22 mouse cellular contexts compared by ENCODE assay signal in genomic region chrX:143044296-143044695, GRCm38 (mm10). TPM values are rescaled to one million over a fixed set of nuclear protein-coding genes. Genes with fewer than 3 reads are reported as not detected.
DNase-seq lines count a peak whose midpoint lies in the region; ATAC-seq and TF ChIP-seq lines count a peak whose summit lies in the region.
"Had no signal": no experiment of that assay in that cellular context is flagged by ENCODE, and none has a peak within 500 bp of the region (broad histone marks: within the 10 kb centered on the region; RNA-seq: fewer than 3 reads in every experiment).

No protein-coding gene starts in this region.

- H3K4me2 ChIP-seq in liver, embryonic 14.5 days (ENCODE audit: low read depth): peak overlapping the region; percentile 33
- no peak overlapping the region for H3K4me2 ChIP-seq in stomach, embryonic 15.5 days
- H3K4me2 ChIP-seq: limb, embryonic 15.5 days had no signal

- H3K4me3 ChIP-seq in liver, embryonic 14.5 days (ENCODE audit: insufficient read depth in 1 of 2, low read depth in 2 of 2, low read length in 2 of 2): no peak overlapping the region
- no peak overlapping the region for H3K4me3 ChIP-seq in stomach, embryonic 15.5 days (replicated peaks)
- H3K4me3 ChIP-seq: heart, embryonic 10.5 days; layer of hippocampus, adult 2 months; limb, embryonic 15.5 days; midbrain, embryonic 10.5 days had no signal

- no peak for TF ChIP-seq CTCF in liver, embryonic 14.5 days (IDR thresholded peaks at IDR 0.05; ENCODE audit: low read depth)

- H3K9me3 ChIP-seq in liver, embryonic 14.5 days (ENCODE audit: control insufficient read depth, low read length): no peaks in the 10 kb centered on the region
- H3K9me3 ChIP-seq in stomach, embryonic 15.5 days: no peaks in the 10 kb centered on the region
- H3K9me3 ChIP-seq: heart, embryonic 10.5 days; limb, embryonic 15.5 days; midbrain, embryonic 10.5 days had no signal

- intact Hi-C loops in heart, postnatal 25 days (cut with DNase I): no loop called here

- peaks cover 13 to 38% of the 10 kb centered on the region in 2 experiments for H3K4me1 ChIP-seq in liver, embryonic 14.5 days (replicated peaks; ENCODE audit: control insufficient read depth in 2 of 2, insufficient read depth in 2 of 2, low read length in 1 of 2)
- H3K4me1 ChIP-seq in stomach, embryonic 15.5 days: no peaks in the 10 kb centered on the region
- H3K4me1 ChIP-seq: heart, embryonic 10.5 days; limb, embryonic 15.5 days; midbrain, embryonic 10.5 days had no signal

- no peaks in the 10 kb centered on the region for H3K36me3 ChIP-seq in liver, embryonic 14.5 days (replicated peaks; ENCODE audit: control insufficient read depth, insufficient read depth, low read depth)
- no peaks in the 10 kb centered on the region for H3K36me3 ChIP-seq in stomach, embryonic 15.5 days
- H3K36me3 ChIP-seq: heart, embryonic 10.5 days; limb, embryonic 15.5 days; midbrain, embryonic 10.5 days had no signal

- peak; percentile 100 for ATAC-seq in erythroblast, adult 5-6 weeks (replicated peaks; ENCODE audit: low FRiP score, poor library complexity, severe bottlenecking)
- ATAC-seq in liver, embryonic 14.5 days (ENCODE audit: insufficient read depth): peak; percentile 98
- peak; percentile 58; the same call in 1 of the 2 replicates for ATAC-seq in stomach, embryonic 15.5 days (ENCODE audit: insufficient read depth, low FRiP score, low read depth)
- ATAC-seq: activated CD4-positive, CD25-positive, alpha-beta regulatory T cell, adult 4 months; forebrain, embryonic 16.5 days had no signal

- DNase-seq in heart, adult 11 months: peak; percentile 54
- DNase-seq in heart, postnatal 25 days (ENCODE audit: low spot score): no peak
- DNase-seq in liver, embryonic 14.5 days (ENCODE audit: low read depth in 3 of 3, low spot score in 3 of 3): peak; percentile 66 to 77 (median 68)
- no peak for DNase-seq in embryo, embryonic 11 days
- DNase-seq in kidney, postnatal 4 days: no peak
- DNase-seq in adrenal gland, adult 8-10 months: no peak
- DNase-seq: adrenal gland, postnatal 14 days; cerebellum, adult 18-20 months; cerebellum, postnatal 36 days; kidney, adult 18-20 months; right cerebral cortex, postnatal 4 days; thymus, adult 2 months had no signal

- TF ChIP-seq EP300 in liver, embryonic 14.5 days (IDR thresholded peaks at IDR 0.05; ENCODE audit: low read depth): peak; percentile 82

- no peak overlapping the region for H3K9ac ChIP-seq in liver, embryonic 14.5 days (replicated peaks)
- no peak overlapping the region for H3K9ac ChIP-seq in stomach, embryonic 15.5 days
- H3K9ac ChIP-seq: limb, embryonic 15.5 days had no signal

- H3K27me3 ChIP-seq in liver, embryonic 14.5 days (ENCODE audit: control insufficient read depth, insufficient read depth, low read length): no peaks in the 10 kb centered on the region; the same call in 1 of the 2 replicates
- 0 out of 2 replicates have a peak, but pooled peaks cover 3% of the 10 kb centered on the region for H3K27me3 ChIP-seq in stomach, embryonic 15.5 days (replicated peaks)

- 30% methylated on average over 4 of the region's 4 CpGs for WGBS in liver, embryonic 14.5 days (ENCODE audit: insufficient replicate concordance)
- 80% methylated on average over 4 of the region's 4 CpGs for WGBS in stomach, embryonic 15.5 days

- peak overlapping the region; percentile 82 for H3K27ac ChIP-seq in liver, embryonic 14.5 days
- H3K27ac ChIP-seq in stomach, embryonic 15.5 days: no peak overlapping the region
- H3K27ac ChIP-seq: heart, embryonic 10.5 days; kidney, postnatal 0 days; layer of hippocampus, adult 2 months; limb, embryonic 15.5 days; midbrain, embryonic 10.5 days had no signal

RNA-seq across cellular contexts. Expression of gene Rtl9, which starts 55.1 kb away (rescaled TPM):
- total RNA-seq in heart, postnatal 25 days (2021): under 1 TPM; 0.18 to 0.20 TPM
- total RNA-seq in erythroblast, adult 5-6 weeks (2015; ENCODE audit: low replicate concordance): 0.42 TPM in 1 of 2 replicates, not detected in the other
- 0.60 TPM in 1 of 2 replicates, not detected in the other for total RNA-seq in erythroblast, adult 5-6 weeks (2017; ENCODE audit: low replicate concordance)
- 0.02 TPM in 1 of 2 replicates, not detected in the other for polyA plus RNA-seq in liver, embryonic 14.5 days (2012; rRNA removed)
- polyA plus RNA-seq in liver, embryonic 14.5 days (2014; fragmentation: Nextera tagmentation; extraction: Ambion mirVana): not detected in 2 replicates
- polyA plus RNA-seq in stomach, embryonic 15.5 days (2015; fragmentation: Nextera tagmentation; extraction: Ambion mirVana): 0.66 and 0.71 TPM in 2 replicates
- total RNA-seq in adrenal gland, adult 8-10 months (2022): under 1 TPM; 0.09 to 0.19 (median 0.13) TPM
- total RNA-seq: neutrophil, adult 5-6 weeks had no signal
- polyA plus RNA-seq: activated CD4-positive, CD25-positive, alpha-beta regulatory T cell, adult 4 months had no signal

Comparison
In these comparisons a context has a peak if more than half of its experiments do, and no peak if none do; other contexts are left out.
1. DNase-seq: peak in heart, adult 11 months (single experiment) and liver, embryonic 14.5 days (3 of 3); none in heart, postnatal 25 days (single experiment), embryo, embryonic 11 days (single experiment), kidney, postnatal 4 days (0 of 2) and adrenal gland, adult 8-10 months (single experiment).
2. Peak in every context shown above with its lines, with median percentiles within 50 percentile points of each other: ATAC-seq.